Mouse (Mus musculus): ENCODE measurements at regions not wholly inside any gene's neighbourhood (a gene's known extent, or its start where the extent isn't known, plus 50 kb on each side); places are given as distances from the start of the nearest gene placed in this dataset.
A peak's percentile ranks its signal among the peaks of the same experiment; 100 is the strongest.

DNA sequence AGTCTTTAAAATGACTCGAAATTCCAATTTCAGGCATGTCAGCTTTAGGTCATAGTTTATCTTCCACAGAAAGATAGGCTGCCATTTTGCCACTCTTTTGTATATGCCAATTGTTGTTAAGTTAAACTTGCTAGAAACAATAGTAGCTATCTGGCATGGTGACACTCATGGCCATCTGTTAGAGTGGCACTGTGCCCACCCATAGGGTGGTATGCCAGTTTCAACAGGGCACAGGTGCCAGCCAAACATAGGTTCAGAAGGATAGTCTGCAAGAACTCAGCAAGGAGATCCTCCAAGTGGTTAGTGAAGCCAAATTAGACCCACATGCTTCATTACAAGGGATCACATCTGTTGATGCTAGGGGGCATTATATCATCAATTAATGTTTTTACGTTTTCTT is 135.8 kb upstream of the Gm6812 start:
- no peaks in the 10 kb centered on the region for H3K9me3 ChIP-seq (ENCODE audit: low read length)
- WGBS = 70% methylated on average over 2 of the region's 2 CpGs
- TF ChIP-seq CTCF (IDR thresholded peaks at IDR 0.05) = no peak
- no peak for ATAC-seq (ENCODE audit: low FRiP score)
- H3K4me2 ChIP-seq (ENCODE audit: low read depth, low read length, poor library complexity, severe bottlenecking) = no peak overlapping the region
- H3K4me1 ChIP-seq (ENCODE audit: insufficient read depth, low read length) = no peaks in the 10 kb centered on the region
- H3K4me3 ChIP-seq (ENCODE audit: low read depth, low read length) = no peak overlapping the region
- no peak overlapping the region for H3K9ac ChIP-seq (replicated peaks; ENCODE audit: low read length, poor library complexity, severe bottlenecking)
- no peaks in the 10 kb centered on the region for H3K27me3 ChIP-seq (ENCODE audit: insufficient read depth, low read length)
- no peaks in the 10 kb centered on the region for H3K36me3 ChIP-seq (ENCODE audit: insufficient read depth, low read length)
- peak; percentile 38 for DNase-seq (ENCODE audit: low spot score)
- H3K27ac ChIP-seq (ENCODE audit: low read depth, low read length) = no peak overlapping the region

DNA sequence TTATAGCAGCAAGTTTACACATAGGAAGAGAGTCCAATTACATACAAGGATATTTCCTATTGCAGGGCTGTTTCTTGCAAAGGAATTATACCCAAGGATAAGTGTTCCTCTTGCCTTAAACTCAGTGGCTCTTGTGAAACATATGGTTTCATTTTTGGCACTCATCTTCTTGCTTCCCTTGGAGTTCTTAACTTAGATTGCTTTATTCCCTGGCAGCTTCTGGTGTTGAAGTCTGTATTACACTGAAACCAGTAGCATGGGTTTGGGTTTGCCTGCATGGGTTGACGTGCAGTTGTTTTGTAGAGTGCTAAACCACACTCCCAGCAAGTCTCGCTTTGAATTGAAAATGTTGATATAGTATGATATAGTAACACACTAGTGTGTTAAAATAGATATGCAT is 116.3 kb upstream of the Gm6812 start:
- WGBS = 83% methylated on average over 2 of the region's 2 CpGs
- Histone ChIP-seq H3K36me3 (ENCODE audit: insufficient read depth, low read length) (no peaks in the 10 kb centered on the region), H3K4me1 (ENCODE audit: insufficient read depth, low read length) (no peaks in the 10 kb centered on the region), H3K4me3 (ENCODE audit: low read depth, low read length) (no peak overlapping the region), H3K27me3 (ENCODE audit: insufficient read depth, low read length) (no peaks in the 10 kb centered on the region), H3K27ac (ENCODE audit: low read depth, low read length) (no peak overlapping the region), H3K9me3 (ENCODE audit: low read length) (no peaks in the 10 kb centered on the region), H3K9ac (replicated peaks; ENCODE audit: low read length, poor library complexity, severe bottlenecking) (no peak overlapping the region), H3K4me2 (ENCODE audit: low read depth, low read length, poor library complexity, severe bottlenecking) (no peak overlapping the region)
- TF ChIP-seq CTCF (IDR thresholded peaks at IDR 0.05) = no peak
- ATAC-seq (ENCODE audit: low FRiP score) (no peak), DNase-seq (ENCODE audit: low spot score) (no peak)

- Histone ChIP-seq H3K4me2 (ENCODE audit: low read depth, low read length, poor library complexity, severe bottlenecking) (no peak overlapping the region), H3K27ac (ENCODE audit: low read depth, low read length) (no peak overlapping the region), H3K9me3 (ENCODE audit: low read length) (no peaks in the 10 kb centered on the region), H3K27me3 (ENCODE audit: insufficient read depth, low read length) (no peaks in the 10 kb centered on the region), H3K4me1 (ENCODE audit: insufficient read depth, low read length) (no peaks in the 10 kb centered on the region), H3K36me3 (ENCODE audit: insufficient read depth, low read length) (no peaks in the 10 kb centered on the region), H3K4me3 (ENCODE audit: low read depth, low read length) (no peak overlapping the region), H3K9ac (replicated peaks; ENCODE audit: low read length, poor library complexity, severe bottlenecking) (no peak overlapping the region)
- TF ChIP-seq CTCF (IDR thresholded peaks at IDR 0.05) = no peak
- DNase-seq (ENCODE audit: low spot score) (peak; percentile 27), ATAC-seq (ENCODE audit: low FRiP score) (no peak)
- 73% methylated on average over 4 of the region's 4 CpGs for WGBS
These were observed 115.1 kb upstream of the Gm6812 start for GRCm38 (mm10) chrX:69007986-69008385.

Measured in midbrain, postnatal 0 days (tissue).